Mouse (Mus musculus): ENCODE data around the gene Lhx4. TPM values are rescaled to one million over a fixed set of nuclear protein-coding genes. Genes with fewer than 3 reads are reported as not detected.
A peak's percentile ranks its signal among the peaks of the same experiment; 100 is the strongest.

Lhx4 gene
- polyA plus RNA-seq (2014; fragmentation: Nextera tagmentation; extraction: Ambion mirVana): 1.8 and 3.5 TPM in 2 replicates

DNA sequence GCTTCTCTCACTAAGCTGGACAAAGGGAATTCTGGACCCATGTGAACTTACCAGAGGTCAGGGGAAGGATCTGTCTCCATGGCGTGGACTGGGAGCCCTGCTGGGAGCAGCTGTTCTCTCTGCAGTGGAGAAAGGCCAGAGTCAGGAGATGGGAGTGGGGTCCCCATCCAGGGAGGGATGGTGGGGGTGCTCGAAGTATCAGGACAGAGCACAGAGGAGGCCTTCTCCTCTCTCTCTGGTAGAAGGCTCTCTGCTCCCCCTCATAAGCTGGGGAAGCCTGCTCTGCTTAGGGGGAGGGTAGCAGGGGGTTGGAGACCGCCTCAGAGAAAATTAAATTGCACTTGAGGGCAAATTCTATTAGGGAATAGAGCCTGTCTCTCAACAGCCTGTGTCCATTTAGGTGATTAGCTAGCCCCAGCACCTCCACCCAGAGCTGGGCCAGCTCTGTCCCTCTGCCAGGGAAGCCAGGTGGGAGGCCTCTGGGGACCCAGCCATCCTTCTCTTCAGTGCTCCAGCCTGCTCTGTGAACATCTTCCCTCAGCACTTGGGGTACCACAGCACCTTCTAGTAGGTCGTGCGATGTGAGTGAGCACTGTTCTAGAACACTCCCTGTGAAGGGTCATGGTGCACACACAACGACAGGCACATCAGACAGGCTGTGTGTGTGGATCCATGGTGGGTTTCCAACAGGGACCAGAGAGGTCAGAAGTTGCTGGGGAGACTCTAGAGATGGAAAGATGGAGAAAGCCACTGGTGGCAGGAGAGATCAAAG lies at the start of gene Lhx4:
TSS of gene Lhx4 (minus strand) at position 201 of the 772 bp plus-strand sequence.
- Histone ChIP-seq H3K9me3 (ENCODE audit: control insufficient read depth, low read length) (no peaks in the 10 kb centered on the region), H3K27me3 (ENCODE audit: control insufficient read depth, insufficient read depth, low read length) (peaks cover 83% of the 10 kb centered on the region), H3K36me3 (ENCODE audit: control insufficient read depth, insufficient read depth, low read length) (no peaks in the 10 kb centered on the region), H3K4me2 (ENCODE audit: low read length) (no peak within 1 kb of the TSS), H3K9ac (replicated peaks; ENCODE audit: low read length) (no peak within 1 kb of the TSS), H3K27ac (replicated peaks; ENCODE audit: low read depth, low read length) (no peak within 1 kb of the TSS), H3K4me3 (replicated peaks; ENCODE audit: low read depth, low read length) (no peak within 1 kb of the TSS), H3K4me1 (ENCODE audit: control insufficient read depth, insufficient read depth, low read length) (no peaks in the 10 kb centered on the region)
- no peak for ATAC-seq (ENCODE audit: low FRiP score, low TSS enrichment)
- WGBS: 65% methylated on average over 6 of the region's 6 CpGs
- DNase-seq: no peak

- Histone ChIP-seq H3K4me2 (ENCODE audit: low read length) (no peak overlapping the region), H3K9me3 (ENCODE audit: control insufficient read depth, low read length) (no peaks in the 10 kb centered on the region), H3K9ac (replicated peaks; ENCODE audit: low read length) (no peak overlapping the region), H3K27ac (replicated peaks; ENCODE audit: low read depth, low read length) (no peak overlapping the region), H3K4me3 (replicated peaks; ENCODE audit: low read depth, low read length) (no peak overlapping the region), H3K27me3 (ENCODE audit: control insufficient read depth, insufficient read depth, low read length) (no peaks in the 10 kb centered on the region), H3K4me1 (ENCODE audit: control insufficient read depth, insufficient read depth, low read length) (no peaks in the 10 kb centered on the region), H3K36me3 (ENCODE audit: control insufficient read depth, insufficient read depth, low read length) (peaks cover 15% of the 10 kb centered on the region; the same call in 1 of the 2 replicates)
- no peak for ATAC-seq (ENCODE audit: low FRiP score, low TSS enrichment)
- 94% methylated on average over 4 of the region's 4 CpGs for WGBS
- no peak for DNase-seq
Measured at GRCm38 (mm10) chr1:155798000-155798399, 46.5 kb upstream of the Lhx4 start.

DNA sequence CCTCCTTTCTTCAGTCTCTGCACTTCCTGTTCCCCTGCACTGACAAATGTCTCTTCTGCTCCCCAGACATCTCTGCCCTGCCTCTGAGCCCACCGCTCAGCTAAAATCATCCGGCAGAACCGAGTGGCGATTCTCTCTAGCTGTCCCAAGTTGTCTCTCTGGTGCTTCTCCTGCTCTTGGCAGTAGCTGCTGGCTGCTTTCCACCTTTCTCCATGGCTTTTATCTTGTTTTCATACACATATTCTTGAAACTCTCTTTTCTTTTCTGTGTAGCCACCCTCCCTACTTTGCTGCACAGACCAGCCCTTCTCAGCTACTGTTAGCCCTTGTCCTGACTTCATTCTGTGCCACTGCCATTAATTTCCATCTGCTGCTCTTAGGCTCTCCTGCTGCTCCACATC lies 45.9 kb upstream of the Lhx4 start:
- DNase-seq (no peak), ATAC-seq (ENCODE audit: low FRiP score, low TSS enrichment) (no peak)
- no peak overlapping the region for H3K27ac ChIP-seq (replicated peaks; ENCODE audit: low read depth, low read length)
- H3K9me3 ChIP-seq (ENCODE audit: control insufficient read depth, low read length): no peaks in the 10 kb centered on the region
- no peak overlapping the region for H3K4me2 ChIP-seq (ENCODE audit: low read length)
- H3K4me1 ChIP-seq (ENCODE audit: control insufficient read depth, insufficient read depth, low read length): no peaks in the 10 kb centered on the region
- no peak overlapping the region for H3K9ac ChIP-seq (replicated peaks; ENCODE audit: low read length)
- no peaks in the 10 kb centered on the region for H3K27me3 ChIP-seq (ENCODE audit: control insufficient read depth, insufficient read depth, low read length)
- no peak overlapping the region for H3K4me3 ChIP-seq (replicated peaks; ENCODE audit: low read depth, low read length)
- peaks cover 11% of the 10 kb centered on the region; the same call in 1 of the 2 replicates for H3K36me3 ChIP-seq (ENCODE audit: control insufficient read depth, insufficient read depth, low read length)
- 82% methylated on average over 4 of the region's 4 CpGs for WGBS

DNA sequence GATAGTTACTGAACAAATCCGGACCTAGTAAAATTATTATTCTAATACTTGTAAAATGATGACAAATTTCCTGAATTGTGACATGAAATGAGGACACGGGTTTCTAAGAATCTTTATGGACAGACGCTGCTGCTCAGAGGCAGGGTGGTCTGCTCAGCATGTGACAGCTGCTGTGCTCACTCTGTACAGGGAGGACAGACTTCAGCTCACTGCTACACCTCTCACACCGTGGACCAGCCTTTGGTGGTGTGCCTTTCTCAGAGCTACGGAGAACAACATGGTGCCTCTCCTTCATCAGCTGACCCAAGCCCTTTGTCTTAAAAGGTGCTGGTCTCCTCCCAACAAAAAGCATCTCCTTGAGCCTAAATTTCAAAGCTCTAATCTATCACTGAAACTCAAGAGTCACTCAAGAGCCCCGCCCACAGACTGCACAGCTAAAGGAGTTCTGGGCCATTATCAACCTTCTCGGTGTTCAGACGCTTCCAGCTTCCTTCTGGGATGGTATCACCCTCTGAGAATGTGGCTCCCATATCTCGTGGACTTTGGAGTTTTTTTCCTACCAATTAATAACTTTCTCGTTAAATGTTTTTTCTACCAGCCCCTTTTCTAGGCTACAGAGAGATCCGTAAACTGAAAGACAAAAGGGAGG lies 45.4 kb upstream of the Lhx4 start:
- H3K36me3 ChIP-seq (ENCODE audit: control insufficient read depth, insufficient read depth, low read length): peaks cover 16% of the 10 kb centered on the region; the same call in 1 of the 2 replicates
- H3K4me1 ChIP-seq (ENCODE audit: control insufficient read depth, insufficient read depth, low read length): no peaks in the 10 kb centered on the region
- WGBS: 81% methylated on average over 11 of the region's 11 CpGs
- no peaks in the 10 kb centered on the region for H3K27me3 ChIP-seq (ENCODE audit: control insufficient read depth, insufficient read depth, low read length)
- H3K4me3 ChIP-seq (replicated peaks; ENCODE audit: low read depth, low read length): no peak overlapping the region
- no peak for ATAC-seq (ENCODE audit: low FRiP score, low TSS enrichment)
- H3K9me3 ChIP-seq (ENCODE audit: control insufficient read depth, low read length): no peaks in the 10 kb centered on the region
- no peak overlapping the region for H3K27ac ChIP-seq (replicated peaks; ENCODE audit: low read depth, low read length)
- H3K9ac ChIP-seq (replicated peaks; ENCODE audit: low read length): no peak overlapping the region
- no peak overlapping the region for H3K4me2 ChIP-seq (ENCODE audit: low read length)
- no peak for DNase-seq

DNA sequence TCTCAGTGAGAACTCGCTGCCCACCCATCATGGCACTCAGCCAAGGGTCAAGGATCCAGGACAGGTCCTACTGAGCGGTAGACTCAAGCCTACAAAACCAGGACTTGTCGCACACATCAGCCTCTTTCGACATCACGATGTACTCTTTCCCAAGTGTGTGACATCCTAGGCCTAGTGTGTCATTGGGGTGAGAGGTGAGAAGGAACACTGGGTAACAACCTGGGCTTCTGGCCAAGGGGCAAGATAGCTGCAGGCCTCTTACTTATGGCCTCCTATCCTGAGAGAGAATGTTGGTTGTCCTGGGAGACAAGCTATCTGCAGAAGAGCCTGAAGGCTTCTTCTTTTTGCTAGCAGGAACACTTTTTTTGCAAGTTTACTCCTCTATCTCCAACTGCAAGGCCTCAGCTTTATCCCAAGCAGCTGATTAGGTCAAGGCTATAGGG lies 44.3 kb upstream of the Lhx4 start:
- H3K36me3 ChIP-seq (ENCODE audit: control insufficient read depth, insufficient read depth, low read length): peaks cover 16% of the 10 kb centered on the region; the same call in 1 of the 2 replicates
- H3K27me3 ChIP-seq (ENCODE audit: control insufficient read depth, insufficient read depth, low read length): no peaks in the 10 kb centered on the region
- no peak overlapping the region for H3K9ac ChIP-seq (replicated peaks; ENCODE audit: low read length)
- no peak overlapping the region for H3K27ac ChIP-seq (replicated peaks; ENCODE audit: low read depth, low read length)
- ATAC-seq (ENCODE audit: low FRiP score, low TSS enrichment) (no peak), DNase-seq (no peak)
- no peaks in the 10 kb centered on the region for H3K9me3 ChIP-seq (ENCODE audit: control insufficient read depth, low read length)
- WGBS: 92% methylated on average over 5 of the region's 5 CpGs
- no peak overlapping the region for H3K4me2 ChIP-seq (ENCODE audit: low read length)
- no peaks in the 10 kb centered on the region for H3K4me1 ChIP-seq (ENCODE audit: control insufficient read depth, insufficient read depth, low read length)
- H3K4me3 ChIP-seq (replicated peaks; ENCODE audit: low read depth, low read length): no peak overlapping the region

DNA sequence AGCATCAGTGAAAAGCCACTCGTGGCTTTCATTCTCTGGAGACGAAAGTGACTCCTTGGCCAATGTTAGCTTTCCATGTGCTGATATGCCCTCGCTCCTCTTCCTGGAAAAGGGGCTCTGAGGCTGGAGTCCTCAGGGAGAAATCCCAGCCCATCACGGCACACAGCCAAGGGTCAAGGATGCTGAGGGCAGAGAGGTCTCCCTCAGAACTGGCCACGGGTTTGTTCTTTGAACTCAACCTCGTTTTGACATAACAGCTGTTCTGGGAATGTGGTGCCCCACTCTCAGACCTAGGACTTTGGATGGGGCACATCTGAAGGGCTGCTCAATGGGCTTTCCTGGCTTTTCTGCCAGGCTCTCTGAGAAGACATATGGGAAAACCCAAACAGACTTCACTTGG lies 43.4 kb upstream of the Lhx4 start:
- H3K9me3 ChIP-seq (ENCODE audit: control insufficient read depth, low read length): no peaks in the 10 kb centered on the region
- H3K4me1 ChIP-seq (ENCODE audit: control insufficient read depth, insufficient read depth, low read length): peaks cover 4% of the 10 kb centered on the region; the same call in 1 of the 2 replicates
- 92% methylated on average over 6 of the region's 6 CpGs for WGBS
- no peak overlapping the region for H3K9ac ChIP-seq (replicated peaks; ENCODE audit: low read length)
- H3K36me3 ChIP-seq (ENCODE audit: control insufficient read depth, insufficient read depth, low read length): peaks cover 16% of the 10 kb centered on the region; the same call in 1 of the 2 replicates
- ATAC-seq (ENCODE audit: low FRiP score, low TSS enrichment): no peak
- no peak overlapping the region for H3K4me2 ChIP-seq (ENCODE audit: low read length)
- H3K27ac ChIP-seq (replicated peaks; ENCODE audit: low read depth, low read length): no peak overlapping the region
- DNase-seq: no peak
- H3K27me3 ChIP-seq (ENCODE audit: control insufficient read depth, insufficient read depth, low read length): no peaks in the 10 kb centered on the region
- H3K4me3 ChIP-seq (replicated peaks; ENCODE audit: low read depth, low read length): no peak overlapping the region

GRCm38 (mm10) chr1:155791919-155792318 lies 40.4 kb upstream of the Lhx4 start:
- ATAC-seq (ENCODE audit: low FRiP score, low TSS enrichment) (no peak), DNase-seq (peak; percentile 40)
- Histone ChIP-seq H3K4me1 (ENCODE audit: control insufficient read depth, insufficient read depth, low read length) (peaks cover 4% of the 10 kb centered on the region; the same call in 1 of the 2 replicates), H3K9me3 (ENCODE audit: control insufficient read depth, low read length) (no peaks in the 10 kb centered on the region), H3K36me3 (ENCODE audit: control insufficient read depth, insufficient read depth, low read length) (peaks cover 32% of the 10 kb centered on the region), H3K27ac (replicated peaks; ENCODE audit: low read depth, low read length) (no peak overlapping the region), H3K27me3 (ENCODE audit: control insufficient read depth, insufficient read depth, low read length) (no peaks in the 10 kb centered on the region), H3K9ac (replicated peaks; ENCODE audit: low read length) (no peak overlapping the region), H3K4me3 (replicated peaks; ENCODE audit: low read depth, low read length) (no peak overlapping the region), H3K4me2 (ENCODE audit: low read length) (no peak overlapping the region)
- 60% methylated on average over 5 of the region's 5 CpGs for WGBS

DNA sequence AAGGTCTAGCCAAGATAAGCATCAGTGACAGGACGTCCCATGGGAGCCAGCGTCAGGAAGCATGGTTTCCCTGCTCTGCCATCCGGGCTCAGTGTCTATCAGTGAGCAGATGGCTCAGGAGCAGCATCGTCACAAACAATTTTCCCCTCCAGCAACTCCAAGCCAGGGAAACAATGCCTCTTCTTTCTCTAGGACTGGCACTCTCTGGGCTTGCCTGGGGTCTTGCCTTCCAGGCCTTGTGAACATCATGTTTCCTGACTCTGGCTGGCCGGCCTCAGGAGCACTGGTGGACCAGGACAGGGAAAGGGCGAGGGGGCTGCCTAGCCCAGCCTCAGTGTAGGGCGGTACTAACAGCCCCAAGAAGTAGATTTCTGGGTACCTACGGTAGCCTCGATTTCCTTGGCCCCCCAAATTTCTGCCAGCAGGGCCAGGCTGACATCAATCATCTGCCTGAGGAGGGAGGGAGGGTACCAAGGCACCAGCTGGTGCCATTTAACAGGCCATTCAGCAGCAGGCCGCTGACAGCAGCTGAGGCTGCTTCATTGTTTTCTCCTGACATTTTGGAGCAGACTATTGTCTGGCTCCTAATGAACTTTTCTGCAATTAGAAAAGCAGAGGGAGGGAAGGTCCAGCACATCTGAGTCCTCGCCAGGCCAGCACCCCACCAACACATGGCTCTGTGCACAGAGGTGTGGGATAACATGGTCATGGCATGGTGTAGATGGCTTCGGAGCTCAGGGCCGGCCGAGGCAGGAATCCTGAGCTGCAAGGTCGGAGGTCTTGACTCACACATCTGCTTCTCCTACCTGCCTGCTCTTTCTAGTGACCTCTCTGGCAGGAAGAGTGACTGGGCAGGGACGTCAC lies 38.9 kb upstream of the Lhx4 start:
- Histone ChIP-seq H3K4me3 (replicated peaks; ENCODE audit: low read depth, low read length) (no peak overlapping the region), H3K9me3 (ENCODE audit: control insufficient read depth, low read length) (no peaks in the 10 kb centered on the region), H3K4me1 (ENCODE audit: control insufficient read depth, insufficient read depth, low read length) (peaks cover 4% of the 10 kb centered on the region; the same call in 1 of the 2 replicates), H3K36me3 (ENCODE audit: control insufficient read depth, insufficient read depth, low read length) (peaks cover 37% of the 10 kb centered on the region), H3K27me3 (ENCODE audit: control insufficient read depth, insufficient read depth, low read length) (no peaks in the 10 kb centered on the region), H3K27ac (replicated peaks; ENCODE audit: low read depth, low read length) (peak overlapping the region; percentile 81), H3K9ac (replicated peaks; ENCODE audit: low read length) (no peak overlapping the region), H3K4me2 (ENCODE audit: low read length) (no peak overlapping the region)
- DNase-seq (peak; percentile 65), ATAC-seq (ENCODE audit: low FRiP score, low TSS enrichment) (peak; percentile 78)
- 46% methylated on average over 16 of the region's 16 CpGs for WGBS
